In the genomic region with DNA sequence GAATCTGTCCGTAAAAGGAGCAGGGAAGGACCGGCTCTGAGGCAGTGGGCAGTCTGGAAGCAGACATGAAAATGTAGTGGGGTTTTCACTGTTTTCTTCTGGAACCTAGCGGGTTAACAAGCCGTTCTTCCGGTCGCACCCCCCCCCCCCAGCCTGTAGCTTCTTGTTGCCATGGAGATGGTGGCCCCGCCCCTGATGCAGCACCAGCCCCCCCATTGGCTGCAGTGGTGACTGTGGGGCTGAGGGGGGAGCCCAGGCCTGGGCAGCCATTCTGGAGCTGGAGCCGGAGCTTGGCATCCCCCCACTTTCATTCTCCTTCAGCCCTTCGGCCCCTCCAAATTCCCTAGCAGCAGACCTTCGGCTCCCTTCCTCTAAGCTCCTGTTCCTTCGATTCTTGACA, we compare ENCODE assay signal across 8 mouse cellular contexts. TPM values are rescaled to one million over a fixed set of nuclear protein-coding genes. Genes with fewer than 3 reads are reported as not detected.
DNase-seq lines count a peak whose midpoint lies in the region; ATAC-seq lines count a peak whose summit lies in the region.

No protein-coding gene starts in this region.

- DNase-seq in urinary bladder, postnatal 25 days (ENCODE audit: low spot score) = peak; percentile 52
- no peak for DNase-seq in urinary bladder, postnatal 36 days (ENCODE audit: low spot score in 2 of 2)
- peak; percentile 91 for DNase-seq in hindbrain, embryonic 10.5 days (ENCODE audit: low spot score)
- peak; percentile 85 to 87 for DNase-seq in layer of hippocampus, postnatal 10 days (ENCODE audit: low spot score in 2 of 2)
- DNase-seq in lung, postnatal 14 days = peak; percentile 78
- DNase-seq in retina, postnatal 1 day = peak; percentile 91
- DNase-seq in thymus, postnatal 36 days = peak; percentile 76 to 84

- H3K4me2 ChIP-seq in forebrain, embryonic 12.5 days = peak overlapping the region; percentile 99

- WGBS in forebrain, embryonic 12.5 days = 3% methylated on average over 11 of the region's 11 CpGs
- WGBS in hindbrain, embryonic 10.5 days = 1% methylated on average over 11 of the region's 11 CpGs

- H3K9me3 ChIP-seq in forebrain, embryonic 12.5 days = no peaks in the 10 kb centered on the region
- no peaks in the 10 kb centered on the region for H3K9me3 ChIP-seq in hindbrain, embryonic 10.5 days

- 0 out of 2 replicates have a peak, but pooled peaks cover 5% of the 10 kb centered on the region for H3K27me3 ChIP-seq in forebrain, embryonic 12.5 days
- H3K27me3 ChIP-seq in hindbrain, embryonic 10.5 days (ENCODE audit: insufficient read depth, poor library complexity, severe bottlenecking) = peaks cover 23% of the 10 kb centered on the region

- H3K4me3 ChIP-seq in forebrain, embryonic 12.5 days (replicated peaks) = peak overlapping the region; percentile 42
- peak overlapping the region; percentile 58 for H3K4me3 ChIP-seq in hindbrain, embryonic 10.5 days

- peak; percentile 69 for ATAC-seq in forebrain, embryonic 12.5 days (ENCODE audit: low FRiP score)

- H3K4me1 ChIP-seq in forebrain, embryonic 12.5 days = peaks cover 75% of the 10 kb centered on the region
- peaks cover 81% of the 10 kb centered on the region for H3K4me1 ChIP-seq in hindbrain, embryonic 10.5 days (replicated peaks)

- H3K36me3 ChIP-seq in forebrain, embryonic 12.5 days (replicated peaks) = peaks cover 21% of the 10 kb centered on the region
- peaks cover 28% of the 10 kb centered on the region for H3K36me3 ChIP-seq in hindbrain, embryonic 10.5 days

- peak overlapping the region; percentile 69 for H3K9ac ChIP-seq in forebrain, embryonic 12.5 days

- peak overlapping the region; percentile 93 for H3K27ac ChIP-seq in forebrain, embryonic 12.5 days
- peak overlapping the region; percentile 89 for H3K27ac ChIP-seq in hindbrain, embryonic 10.5 days

RNA-seq across cellular contexts. Expression of gene Syngap1, which starts 10.4 kb away (rescaled TPM):
- 3.9 and 4.8 TPM in 2 replicates for polyA plus RNA-seq in forebrain, embryonic 12.5 days (2016; fragmentation: Nextera tagmentation; extraction: Ambion mirVana)
- 2.0 TPM in 2 replicates for polyA plus RNA-seq in hindbrain, embryonic 10.5 days (2016; fragmentation: Nextera tagmentation; extraction: Ambion mirVana)
- total RNA-seq in layer of hippocampus, postnatal 10 days (2021) = 100 to 1,000 TPM; 450 to 479 TPM

RNA-seq across cellular contexts. Expression of gene Cuta, which starts 12.0 kb away (rescaled TPM):
- polyA plus RNA-seq in forebrain, embryonic 12.5 days (2016; fragmentation: Nextera tagmentation; extraction: Ambion mirVana) = 155 and 161 TPM in 2 replicates
- polyA plus RNA-seq in hindbrain, embryonic 10.5 days (2016; fragmentation: Nextera tagmentation; extraction: Ambion mirVana) = 186 and 189 TPM in 2 replicates
- 100 to 1,000 TPM; 106 to 112 TPM for total RNA-seq in layer of hippocampus, postnatal 10 days (2021)

RNA-seq across cellular contexts. Expression of gene Phf1, which starts 18.6 kb away (rescaled TPM):
- polyA plus RNA-seq in forebrain, embryonic 12.5 days (2016; fragmentation: Nextera tagmentation; extraction: Ambion mirVana) = 8.6 and 8.8 TPM in 2 replicates
- 4.5 and 8.2 TPM in 2 replicates for polyA plus RNA-seq in hindbrain, embryonic 10.5 days (2016; fragmentation: Nextera tagmentation; extraction: Ambion mirVana)
- 10 to 100 TPM; 23.0 to 23.9 TPM for total RNA-seq in layer of hippocampus, postnatal 10 days (2021)

RNA-seq across cellular contexts. Expression of gene Zbtb9, which starts 21.6 kb away (rescaled TPM):
- polyA plus RNA-seq in forebrain, embryonic 12.5 days (2016; fragmentation: Nextera tagmentation; extraction: Ambion mirVana) = 18.9 and 20.0 TPM in 2 replicates
- polyA plus RNA-seq in hindbrain, embryonic 10.5 days (2016; fragmentation: Nextera tagmentation; extraction: Ambion mirVana) = 16.5 and 19.9 TPM in 2 replicates
- 10 to 100 TPM; 11.8 to 14.0 TPM for total RNA-seq in layer of hippocampus, postnatal 10 days (2021)

RNA-seq across cellular contexts. Expression of gene Kifc5b, which starts 34.5 kb away (rescaled TPM):
- 9.7 and 9.8 TPM in 2 replicates for polyA plus RNA-seq in forebrain, embryonic 12.5 days (2016; fragmentation: Nextera tagmentation; extraction: Ambion mirVana)
- 9.2 and 12.0 TPM in 2 replicates for polyA plus RNA-seq in hindbrain, embryonic 10.5 days (2016; fragmentation: Nextera tagmentation; extraction: Ambion mirVana)
- total RNA-seq in layer of hippocampus, postnatal 10 days (2021) = 1 to 10 TPM; 4.0 to 5.8 TPM

Comparison
In these comparisons a context has a peak if more than half of its experiments do, and no peak if none do; other contexts are left out.
1. DNase-seq: peak in urinary bladder, postnatal 25 days (single experiment), hindbrain, embryonic 10.5 days (single experiment), layer of hippocampus, postnatal 10 days (2 of 2), lung, postnatal 14 days (single experiment), retina, postnatal 1 day (single experiment) and thymus, postnatal 36 days (2 of 2); none in urinary bladder, postnatal 36 days (0 of 2).